8 mouse cellular contexts compared by ENCODE assay signal in the genomic region with DNA sequence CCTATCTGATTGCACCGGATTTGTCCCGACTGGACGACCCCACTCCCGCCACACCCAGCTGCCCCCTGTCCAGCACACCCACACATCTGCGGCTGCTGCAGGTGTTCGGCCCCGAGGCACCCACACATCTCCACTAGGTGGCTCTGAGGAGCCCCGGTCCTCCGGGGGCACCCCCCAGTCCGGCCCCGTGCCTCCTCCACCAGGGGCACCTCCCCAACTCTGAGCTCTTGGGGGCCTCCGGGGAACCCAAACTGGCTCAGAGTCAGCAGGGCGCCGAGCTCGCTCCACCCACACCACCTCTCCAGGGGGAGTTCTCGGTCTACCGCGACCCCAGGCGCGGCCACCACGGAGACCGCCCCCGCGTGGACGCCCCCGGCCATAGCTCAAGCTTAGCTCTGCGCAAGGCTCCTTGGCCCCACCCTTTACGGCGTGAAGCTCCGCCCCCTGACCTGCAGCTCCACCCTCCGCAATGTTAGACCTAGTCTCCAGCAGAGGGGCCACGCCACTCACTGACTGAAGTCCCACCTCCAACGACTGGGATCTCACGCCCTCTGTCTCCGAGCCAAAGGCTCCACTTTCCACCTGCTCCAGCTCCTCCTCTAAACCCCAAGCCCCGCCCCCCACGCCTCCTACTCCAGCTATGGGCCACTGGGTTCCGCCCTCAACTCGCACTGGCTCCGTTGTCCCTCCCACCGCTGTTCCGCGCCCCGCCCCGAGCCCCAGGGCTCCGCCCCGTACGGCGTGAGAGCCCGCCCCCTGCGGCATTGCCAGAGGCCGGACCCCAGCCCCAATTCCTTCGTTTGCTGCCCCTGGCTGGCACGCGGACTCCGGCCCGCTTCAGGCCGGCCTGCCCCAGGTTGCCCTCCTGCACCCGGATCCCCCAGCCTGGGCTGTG. TPM values are rescaled to one million over a fixed set of nuclear protein-coding genes. Genes with fewer than 3 reads are reported as not detected.
DNase-seq lines count a peak whose midpoint lies in the region; ATAC-seq and TF ChIP-seq lines count a peak whose summit lies in the region.

No protein-coding gene starts in this region.

- no peaks in the 10 kb centered on the region for H3K9me3 ChIP-seq in G1E (replicated peaks)
- no peaks in the 10 kb centered on the region for H3K9me3 ChIP-seq in forebrain, embryonic 16.5 days (ENCODE audit: control insufficient read depth, low read length)
- H3K9me3 ChIP-seq in lung, embryonic 14.5 days (ENCODE audit: low read depth, low read length), result no peaks in the 10 kb centered on the region

- peaks cover 65% of the 10 kb centered on the region for H3K4me1 ChIP-seq in G1E (ENCODE audit: insufficient read depth, low read depth, low read length)
- peaks cover 41% of the 10 kb centered on the region for H3K4me1 ChIP-seq in forebrain, embryonic 16.5 days (replicated peaks; ENCODE audit: control insufficient read depth, insufficient read depth, low read length)
- peaks cover 15% of the 10 kb centered on the region; the same call in 1 of the 2 replicates for H3K4me1 ChIP-seq in lung, embryonic 14.5 days (ENCODE audit: insufficient read depth)
- peaks cover 26% of the 10 kb centered on the region for H3K4me1 ChIP-seq in olfactory bulb, adult 2 months (ENCODE audit: control insufficient read depth, insufficient read depth, low read length)
- peaks cover 28% of the 10 kb centered on the region for H3K4me1 ChIP-seq in thymus, adult 2 months (replicated peaks; ENCODE audit: control insufficient read depth, insufficient read depth, low read length)

- peak; percentile 90 for ATAC-seq in G1E (ENCODE audit: extremely low read depth, insufficient number of reproducible peaks, low FRiP score, poor library complexity, severe bottlenecking)
- ATAC-seq in forebrain, embryonic 16.5 days, result peak; percentile 84
- peak; percentile 85 for ATAC-seq in lung, embryonic 14.5 days (ENCODE audit: insufficient read depth)

- H3K4me3 ChIP-seq in G1E (ENCODE audit: low read depth, low read length), result peak overlapping the region; percentile 76
- H3K4me3 ChIP-seq in forebrain, embryonic 16.5 days (replicated peaks; ENCODE audit: low read length), result peak overlapping the region; percentile 80
- peak overlapping the region; percentile 75 for H3K4me3 ChIP-seq in layer of hippocampus, adult 2 months
- peak overlapping the region; percentile 58 for H3K4me3 ChIP-seq in lung, embryonic 14.5 days (ENCODE audit: low read depth, low read length)
- peak overlapping the region; percentile 70 for H3K4me3 ChIP-seq in olfactory bulb, adult 2 months (ENCODE audit: insufficient read depth, low read depth, low read length)
- H3K4me3 ChIP-seq in thymus, adult 2 months (ENCODE audit: control insufficient read depth, insufficient read depth, low read length), result peak overlapping the region; percentile 65

- peak; percentile 78 for DNase-seq in G1E (ENCODE audit: low spot score)
- peak; percentile 99 for DNase-seq in cerebellum, adult 18-20 months
- peak; percentile 99 to 100 for DNase-seq in heart, postnatal 36 days
- DNase-seq in layer of hippocampus, adult 2 months (ENCODE audit: low spot score in 2 of 2), result peak; percentile 100
- DNase-seq in lung, embryonic 14.5 days, result peak; percentile 99
- peak; percentile 99 for DNase-seq in thymus, adult 2 months

- no peak; the same call in 1 of the 2 replicates for TF ChIP-seq POLR2A in olfactory bulb, adult 2 months (IDR thresholded peaks at IDR 0.05; ENCODE audit: insufficient read depth, low read depth, low read length)
- TF ChIP-seq POLR2A in thymus, adult 2 months (IDR thresholded peaks at IDR 0.05; ENCODE audit: control insufficient read depth, extremely low read depth, insufficient read depth, low read length, poor library complexity), result peak; percentile 41

- TF ChIP-seq CTCF in G1E (IDR thresholded peaks at IDR 0.05; ENCODE audit: low read depth, low read length), result peak; percentile 36; the same call in 1 of the 2 replicates
- peak; percentile 84 for TF ChIP-seq CTCF in layer of hippocampus, adult 2 months (conservative IDR thresholded peaks at IDR 0.05)
- TF ChIP-seq CTCF in lung, embryonic 14.5 days (IDR thresholded peaks at IDR 0.05; ENCODE audit: low read depth), result peak; percentile 76
- TF ChIP-seq CTCF in olfactory bulb, adult 2 months (IDR thresholded peaks at IDR 0.05; ENCODE audit: insufficient read depth, low read depth, low read length), result peak; percentile 85
- peak; percentile 96 for TF ChIP-seq CTCF in thymus, adult 2 months (IDR thresholded peaks at IDR 0.05; ENCODE audit: borderline replicate concordance, control insufficient read depth, extremely low read depth, insufficient read depth, low read length, poor library complexity)

- under 1% methylated on average over 53 of the region's 59 CpGs for WGBS in forebrain, embryonic 16.5 days
- WGBS in lung, embryonic 14.5 days, result under 1% methylated on average over 59 of the region's 59 CpGs
- 1% methylated on average over 59 of the region's 59 CpGs for WGBS in olfactory bulb, adult 2 months
- under 1% methylated on average over 59 of the region's 59 CpGs for WGBS in thymus, adult 2 months

- peak overlapping the region; percentile 75 for H3K4me2 ChIP-seq in forebrain, embryonic 16.5 days (ENCODE audit: low read length)
- peak overlapping the region; percentile 71 for H3K4me2 ChIP-seq in lung, embryonic 14.5 days

- peak overlapping the region; percentile 95 for H3K27ac ChIP-seq in forebrain, embryonic 16.5 days (ENCODE audit: low read length)
- peak overlapping the region; percentile 98 for H3K27ac ChIP-seq in layer of hippocampus, adult 2 months
- H3K27ac ChIP-seq in lung, embryonic 14.5 days (ENCODE audit: low read depth), result peak overlapping the region; percentile 89
- peak overlapping the region; percentile 84 for H3K27ac ChIP-seq in olfactory bulb, adult 2 months (ENCODE audit: insufficient read depth, low read depth, low read length)
- peak overlapping the region; percentile 1; the same call in 1 of the 2 replicates for H3K27ac ChIP-seq in thymus, adult 2 months (ENCODE audit: control insufficient read depth, insufficient read depth, low read length)

- no peaks in the 10 kb centered on the region for H3K27me3 ChIP-seq in G1E (ENCODE audit: insufficient read depth, low read length)
- no peaks in the 10 kb centered on the region for H3K27me3 ChIP-seq in forebrain, embryonic 16.5 days (replicated peaks; ENCODE audit: control insufficient read depth, insufficient read depth, low read length)
- no peaks in the 10 kb centered on the region for H3K27me3 ChIP-seq in lung, embryonic 14.5 days (ENCODE audit: insufficient read depth, low read length)
- no peaks in the 10 kb centered on the region for H3K27me3 ChIP-seq in thymus, adult 2 months (ENCODE audit: control insufficient read depth, insufficient read depth, low read length)

- peak overlapping the region; percentile 79 for H3K9ac ChIP-seq in forebrain, embryonic 16.5 days (replicated peaks; ENCODE audit: low read depth, low read length)
- H3K9ac ChIP-seq in lung, embryonic 14.5 days, result peak overlapping the region; percentile 79

- intact Hi-C loops in heart, postnatal 36 days (cut with DNase I), result loop anchor here (1.0 to 5.0 kb wide), 2 partner anchors 13 to 43 kb away; a partner anchor contains a TSS

- peaks cover 62% of the 10 kb centered on the region for H3K36me3 ChIP-seq in G1E (replicated peaks)
- H3K36me3 ChIP-seq in forebrain, embryonic 16.5 days (ENCODE audit: control insufficient read depth, insufficient read depth), result peaks cover 8% of the 10 kb centered on the region
- H3K36me3 ChIP-seq in lung, embryonic 14.5 days (ENCODE audit: insufficient read depth), result peaks cover 43% of the 10 kb centered on the region
- peaks cover 6% of the 10 kb centered on the region; the same call in 1 of the 2 replicates for H3K36me3 ChIP-seq in thymus, adult 2 months (ENCODE audit: control insufficient read depth, insufficient read depth, low read length)

RNA-seq across cellular contexts. Expression of a gene that starts 0.6 kb away (rescaled TPM):
- total RNA-seq in G1E (2014; fragmentation: Nextera tagmentation), result 72.6 and 120 TPM in 2 replicates
- 58.8 and 72.0 TPM in 2 replicates for total RNA-seq in G1E (2017)
- 170 and 201 TPM in 2 replicates for polyA plus RNA-seq in G1E (2012)
- 73.8 and 101 TPM in 2 replicates for polyA plus RNA-seq in forebrain, embryonic 16.5 days (2015; fragmentation: Nextera tagmentation; extraction: Ambion mirVana)
- 10 to 100 TPM; 18.8 to 20.5 TPM for total RNA-seq in heart, postnatal 36 days (2021)
- 10 to 100 TPM; 81.1 to 83.7 TPM for total RNA-seq in layer of hippocampus, adult 2 months (2021)
- 84.4 and 84.8 TPM in 2 replicates for polyA plus RNA-seq in lung, embryonic 14.5 days (2014; fragmentation: Nextera tagmentation; extraction: Ambion mirVana)
- polyA plus RNA-seq in olfactory bulb, adult 2 months (2012; ENCODE audit: insufficient read depth, insufficient read length, low replicate concordance, missing spikeins), result not detected in 2 replicates
- polyA plus RNA-seq in thymus, adult 2 months (2012; rRNA removed), result 33.2 and 39.4 TPM in 2 replicates

RNA-seq across cellular contexts. Expression of a gene that starts 3.5 kb away (rescaled TPM):
- total RNA-seq in G1E (2014; fragmentation: Nextera tagmentation) (12.5 and 14.1 TPM in 2 replicates), G1E (2017) (9.9 and 10.6 TPM in 2 replicates)
- 21.0 and 22.2 TPM in 2 replicates for polyA plus RNA-seq in G1E (2012)
- polyA plus RNA-seq in forebrain, embryonic 16.5 days (2015; fragmentation: Nextera tagmentation; extraction: Ambion mirVana), result 11.5 and 12.3 TPM in 2 replicates
- total RNA-seq in heart, postnatal 36 days (2021), result 10 to 100 TPM; 17.0 to 18.5 TPM
- total RNA-seq in layer of hippocampus, adult 2 months (2021), result 10 to 100 TPM; 14.8 to 17.4 TPM
- 53.3 and 55.9 TPM in 2 replicates for polyA plus RNA-seq in lung, embryonic 14.5 days (2014; fragmentation: Nextera tagmentation; extraction: Ambion mirVana)
- not detected in 2 replicates for polyA plus RNA-seq in olfactory bulb, adult 2 months (2012; ENCODE audit: insufficient read depth, insufficient read length, low replicate concordance, missing spikeins)
- 27.2 and 35.5 TPM in 2 replicates for polyA plus RNA-seq in thymus, adult 2 months (2012; rRNA removed)

RNA-seq across cellular contexts. Expression of a gene that starts 5.0 kb away (rescaled TPM):
- 74.0 and 111 TPM in 2 replicates for total RNA-seq in G1E (2014; fragmentation: Nextera tagmentation)
- 141 and 168 TPM in 2 replicates for total RNA-seq in G1E (2017)
- polyA plus RNA-seq in G1E (2012), result 281 and 350 TPM in 2 replicates
- polyA plus RNA-seq in forebrain, embryonic 16.5 days (2015; fragmentation: Nextera tagmentation; extraction: Ambion mirVana), result 132 and 140 TPM in 2 replicates
- 10 to 100 TPM; 77.3 to 95.8 TPM for total RNA-seq in heart, postnatal 36 days (2021)
- 10 to 100 TPM; 68.2 to 71.4 TPM for total RNA-seq in layer of hippocampus, adult 2 months (2021)
- polyA plus RNA-seq in lung, embryonic 14.5 days (2014; fragmentation: Nextera tagmentation; extraction: Ambion mirVana), result 218 and 224 TPM in 2 replicates
- not detected in 2 replicates for polyA plus RNA-seq in olfactory bulb, adult 2 months (2012; ENCODE audit: insufficient read depth, insufficient read length, low replicate concordance, missing spikeins)
- 337 and 340 TPM in 2 replicates for polyA plus RNA-seq in thymus, adult 2 months (2012; rRNA removed)

RNA-seq across cellular contexts. Expression of a gene that starts 7.7 kb away (rescaled TPM):
- total RNA-seq in G1E (2014; fragmentation: Nextera tagmentation), result 29.6 and 41.0 TPM in 2 replicates
- 18.5 and 20.2 TPM in 2 replicates for total RNA-seq in G1E (2017)
- 92.6 and 118 TPM in 2 replicates for polyA plus RNA-seq in G1E (2012)
- 42.5 and 44.6 TPM in 2 replicates for polyA plus RNA-seq in forebrain, embryonic 16.5 days (2015; fragmentation: Nextera tagmentation; extraction: Ambion mirVana)
- 100 to 1,000 TPM; 438 to 444 TPM for total RNA-seq in heart, postnatal 36 days (2021)
- total RNA-seq in layer of hippocampus, adult 2 months (2021), result 10 to 100 TPM; 85.2 to 88.0 TPM
- polyA plus RNA-seq in lung, embryonic 14.5 days (2014; fragmentation: Nextera tagmentation; extraction: Ambion mirVana), result 42.5 and 44.6 TPM in 2 replicates
- not detected in 2 replicates for polyA plus RNA-seq in olfactory bulb, adult 2 months (2012; ENCODE audit: insufficient read depth, insufficient read length, low replicate concordance, missing spikeins)
- 38.4 and 38.8 TPM in 2 replicates for polyA plus RNA-seq in thymus, adult 2 months (2012; rRNA removed)

RNA-seq across cellular contexts. Expression of a gene that starts 12.6 kb away (rescaled TPM):
- total RNA-seq in G1E (2014; fragmentation: Nextera tagmentation), result 29.4 and 29.5 TPM in 2 replicates
- 11.6 and 14.4 TPM in 2 replicates for total RNA-seq in G1E (2017)
- 23.9 and 24.3 TPM in 2 replicates for polyA plus RNA-seq in G1E (2012)
- 18.3 and 23.3 TPM in 2 replicates for polyA plus RNA-seq in forebrain, embryonic 16.5 days (2015; fragmentation: Nextera tagmentation; extraction: Ambion mirVana)
- total RNA-seq in heart, postnatal 36 days (2021), result 10 to 100 TPM; 51.0 to 57.1 TPM
- 10 to 100 TPM; 26.1 to 27.6 TPM for total RNA-seq in layer of hippocampus, adult 2 months (2021)
- 18.6 and 22.8 TPM in 2 replicates for polyA plus RNA-seq in lung, embryonic 14.5 days (2014; fragmentation: Nextera tagmentation; extraction: Ambion mirVana)
- not detected in 2 replicates for polyA plus RNA-seq in olfactory bulb, adult 2 months (2012; ENCODE audit: insufficient read depth, insufficient read length, low replicate concordance, missing spikeins)
- polyA plus RNA-seq in thymus, adult 2 months (2012; rRNA removed), result 28.0 and 31.6 TPM in 2 replicates

Comparison
In these comparisons a context has a peak if more than half of its experiments do, and no peak if none do; other contexts are left out.
1. Peak in every context shown above with its lines: DNase-seq, ATAC-seq, H3K4me3 ChIP-seq and H3K27ac ChIP-seq.
2. CTCF ChIP-seq: peak in every context shown above with its lines; median percentile 96 in thymus, adult 2 months; 85 in olfactory bulb, adult 2 months; 84 in layer of hippocampus, adult 2 months; 76 in lung, embryonic 14.5 days; 36 in G1E.
3. H3K27ac ChIP-seq: peak in every context shown above with its lines; median percentile 98 in layer of hippocampus, adult 2 months; 95 in forebrain, embryonic 16.5 days; 89 in lung, embryonic 14.5 days; 84 in olfactory bulb, adult 2 months; 1 in thymus, adult 2 months.
4. RNA of a gene that starts 0.6 kb away (polyA plus RNA-seq): 170 to 201 TPM in G1E, 73.8 to 101 TPM in forebrain, embryonic 16.5 days, 84.4 to 84.8 TPM in lung, embryonic 14.5 days and 33.2 to 39.4 TPM in thymus, adult 2 months; not detected in olfactory bulb, adult 2 months; every median in the first group is over 10 times any median in the second.